Mouse (Mus musculus): ENCODE data around the gene 1700010I14Rik.

1700010I14Rik gene

GRCm38 (mm10) chr17:8988119-8988807 lies at the start of gene 1700010I14Rik:
Gene 1700010I14Rik (plus strand): TSS chr17:8988333.
- peak; percentile 64 for DNase-seq (ENCODE audit: low read depth)

- DNase-seq (ENCODE audit: low read depth) = no peak
These were observed 36.5 kb upstream of the 1700010I14Rik start for GRCm38 (mm10) chr17:8951588-8951987.

GRCm38 (mm10) chr17:8952951-8953350 lies 35.2 kb upstream of the 1700010I14Rik start:
- no peak for DNase-seq (ENCODE audit: low read depth)

- DNase-seq (ENCODE audit: low read depth) = no peak
These were observed 30.0 kb upstream of the 1700010I14Rik start for GRCm38 (mm10) chr17:8958125-8958524.

- DNase-seq (ENCODE audit: low read depth) = no peak
These were observed 27.7 kb upstream of the 1700010I14Rik start for GRCm38 (mm10) chr17:8960386-8960785.

- DNase-seq (ENCODE audit: low read depth) = no peak
These were observed 27.0 kb upstream of the 1700010I14Rik start for GRCm38 (mm10) chr17:8961097-8961496.

GRCm38 (mm10) chr17:8961644-8962043 lies 26.5 kb upstream of the 1700010I14Rik start:
- DNase-seq (ENCODE audit: low read depth) = no peak

GRCm38 (mm10) chr17:8965177-8965576 lies 23.0 kb upstream of the 1700010I14Rik start:
- DNase-seq (ENCODE audit: low read depth) = no peak

GRCm38 (mm10) chr17:8972152-8972854 lies 15.8 kb upstream of the 1700010I14Rik start:
- no peak for DNase-seq (ENCODE audit: low read depth)

- no peak for DNase-seq (ENCODE audit: low read depth)
These were observed 14.8 kb upstream of the 1700010I14Rik start for GRCm38 (mm10) chr17:8973331-8973730.

GRCm38 (mm10) chr17:8974423-8974822 lies 13.7 kb upstream of the 1700010I14Rik start:
- DNase-seq (ENCODE audit: low read depth) = no peak

- DNase-seq (ENCODE audit: low read depth) = no peak
These were observed 13.2 kb upstream of the 1700010I14Rik start for GRCm38 (mm10) chr17:8974823-8975397.

- DNase-seq (ENCODE audit: low read depth) = no peak
These were observed 11.4 kb upstream of the 1700010I14Rik start for GRCm38 (mm10) chr17:8976745-8977144.

GRCm38 (mm10) chr17:8977271-8977670 lies 10.9 kb upstream of the 1700010I14Rik start:
- DNase-seq (ENCODE audit: low read depth) = no peak

GRCm38 (mm10) chr17:8983576-8983975 lies 4.6 kb upstream of the 1700010I14Rik start:
- DNase-seq (ENCODE audit: low read depth) = no peak

- no peak for DNase-seq (ENCODE audit: low read depth)
These were observed 2.4 kb upstream of the 1700010I14Rik start for GRCm38 (mm10) chr17:8985714-8986113.

GRCm38 (mm10) chr17:8986551-8986950 lies 1.6 kb upstream of the 1700010I14Rik start:
- no peak for DNase-seq (ENCODE audit: low read depth)

- no peak for DNase-seq (ENCODE audit: low read depth)
These were observed 764 bp upstream of the 1700010I14Rik start for GRCm38 (mm10) chr17:8987369-8987768.

- DNase-seq (ENCODE audit: low read depth) = no peak
These were observed 3.0 kb downstream of the 1700010I14Rik start for GRCm38 (mm10) chr17:8991160-8991559.

GRCm38 (mm10) chr17:8995344-8995743 lies 7.2 kb downstream of the 1700010I14Rik start:
- DNase-seq (ENCODE audit: low read depth) = no peak

- DNase-seq (ENCODE audit: low read depth) = no peak
These were observed 14.3 kb downstream of the 1700010I14Rik start for GRCm38 (mm10) chr17:9002438-9002837.

- DNase-seq (ENCODE audit: low read depth) = no peak
These were observed 16.4 kb downstream of the 1700010I14Rik start for GRCm38 (mm10) chr17:9004516-9004915.
